Mouse (Mus musculus) cerebellum, adult 2 months (tissue): ENCODE measurements at regions not wholly inside any gene's neighbourhood (a gene's known extent, or its start where the extent isn't known, plus 50 kb on each side); places are given as distances from the start of the nearest gene placed in this dataset.

Experiments
- DNase-seq, 2 experiments: peaks; one replicate each; pipeline ENCODE4 v3.0.0; 2021
- H3K27ac ChIP-seq: fragments of 200-500 bp; 2 replicates; pipeline ENCODE4 v1.5.1; 2012; ENCODE audit warnings: low read length, control low read depth, inconsistent platforms; ENCODE audit not compliant: insufficient read depth
- H3K27me3 ChIP-seq: fragments of 200-500 bp; 2 replicates; pipeline ENCODE4 v1.6.1; 2012; ENCODE audit warnings: inconsistent platforms, mild to moderate bottlenecking, low read length, moderate library complexity; ENCODE audit not compliant: control insufficient read depth, insufficient read depth
- H3K4me1 ChIP-seq: fragments of 200-500 bp; 2 replicates; pipeline ENCODE4 v1.6.1; 2011; ENCODE audit warnings: low read length; ENCODE audit not compliant: control insufficient read depth, insufficient read depth
- H3K4me3 ChIP-seq: fragments of 200-500 bp; replicated peaks from 2 replicates; pipeline ENCODE3; 2011; ENCODE audit warnings: mild to moderate bottlenecking, low read depth, low read length, control low read depth; ENCODE audit not compliant: insufficient read depth
- CTCF ChIP-seq: fragments of 200-500 bp; IDR thresholded peaks from 2 replicates; pipeline ENCODE4 v1.5.1; 2011; ENCODE audit warnings: low read depth, mild to moderate bottlenecking, control low read depth, low read length, moderate library complexity, borderline replicate concordance; ENCODE audit not compliant: insufficient read depth
- POLR2A ChIP-seq: fragments of 200-500 bp; IDR thresholded peaks from 2 replicates; pipeline ENCODE4 v1.6.1; 2011; ENCODE audit warnings: low read length, control low read depth, borderline replicate concordance; ENCODE audit not compliant: insufficient read depth
- WGBS: fragments of 180-500 bp; shearing (Covaris S2); methylation state at CpG from one replicate; pipeline ENCODE4 v1.1.7; 2018; 5-methylcytosine and 5-hydroxymethylcytosine counted together

DNA sequence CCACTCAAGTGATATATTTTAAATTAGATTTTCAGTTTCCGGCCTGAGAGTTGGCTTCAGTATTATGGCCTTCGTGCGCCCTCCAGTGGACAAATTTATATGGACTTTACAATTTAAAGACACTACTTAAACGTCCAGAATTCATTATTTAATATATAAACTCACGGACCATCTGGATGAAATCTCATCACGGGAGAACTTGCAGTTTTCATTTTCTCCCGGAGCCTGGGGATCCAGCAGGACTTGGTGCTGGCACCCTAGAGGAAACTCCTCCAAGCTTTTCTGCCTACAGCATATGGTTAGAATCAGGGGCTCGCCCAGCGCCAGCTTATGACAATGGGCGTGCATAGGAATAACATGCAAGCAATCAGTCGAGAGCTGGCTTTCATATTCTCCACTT is 152.0 kb downstream of the Alx1 start:
- WGBS = 7% methylated on average over 11 of the region's 11 CpGs
- Histone ChIP-seq H3K4me1 (no peaks in the 10 kb centered on the region), H3K27me3 (no peaks in the 10 kb centered on the region), H3K4me3 (no peak overlapping the region), H3K27ac (no peak overlapping the region)
- TF ChIP-seq CTCF (peak; percentile 19; the same call in 1 of the 2 replicates), POLR2A (no peak)
- DNase-seq = peak; percentile 5 to 11

DNA sequence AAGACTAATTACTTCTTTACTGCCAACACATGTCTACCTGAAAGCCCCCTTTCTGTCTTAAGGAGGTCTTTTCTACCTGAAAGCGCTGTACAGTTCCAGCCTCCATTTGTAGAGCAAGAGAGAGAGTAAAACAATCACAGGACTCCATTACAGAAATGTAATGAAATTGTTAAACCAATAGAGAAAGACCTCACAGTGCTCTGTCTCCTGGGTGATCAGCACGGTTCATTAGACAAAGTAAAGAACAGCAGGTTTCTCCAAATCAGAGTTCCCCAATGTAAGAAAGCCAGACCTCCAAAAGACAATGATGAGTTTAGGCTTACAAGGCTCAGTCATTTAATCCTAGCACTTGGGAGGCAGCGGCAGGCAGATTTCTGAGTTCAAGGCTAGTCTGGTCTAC is 153.1 kb downstream of the Alx1 start:
- DNase-seq = no peak
- TF ChIP-seq CTCF (no peak), POLR2A (no peak)
- no peaks in the 10 kb centered on the region for H3K4me1 ChIP-seq
- 52% methylated on average over 3 of the region's 3 CpGs for WGBS
- no peaks in the 10 kb centered on the region for H3K27me3 ChIP-seq
- no peak overlapping the region for H3K4me3 ChIP-seq
- H3K27ac ChIP-seq = no peak overlapping the region

DNA sequence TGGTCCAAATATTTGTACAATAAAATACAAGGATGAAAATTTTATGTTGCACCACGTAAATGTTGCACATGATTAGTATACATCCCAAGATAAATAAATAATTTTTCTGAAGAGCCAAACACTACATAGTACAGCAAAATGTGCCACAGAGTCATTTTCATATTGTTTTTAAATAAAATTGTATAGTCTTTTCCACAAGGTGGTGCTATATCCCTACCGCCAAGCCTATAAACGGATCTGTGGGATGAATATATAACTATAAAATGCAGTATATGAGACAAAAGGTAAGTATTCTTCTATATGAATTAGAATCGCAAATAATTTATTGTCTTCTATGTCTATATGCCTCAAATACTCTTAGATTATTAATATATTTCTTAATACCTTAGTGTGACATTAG is 163.1 kb downstream of the Alx1 start:
- TF ChIP-seq CTCF (no peak), POLR2A (no peak)
- DNase-seq = no peak
- H3K27me3 ChIP-seq = no peaks in the 10 kb centered on the region
- H3K4me1 ChIP-seq = no peaks in the 10 kb centered on the region
- no peak overlapping the region for H3K4me3 ChIP-seq
- H3K27ac ChIP-seq = no peak overlapping the region
- 23% methylated on average over 4 of the region's 4 CpGs for WGBS

DNA sequence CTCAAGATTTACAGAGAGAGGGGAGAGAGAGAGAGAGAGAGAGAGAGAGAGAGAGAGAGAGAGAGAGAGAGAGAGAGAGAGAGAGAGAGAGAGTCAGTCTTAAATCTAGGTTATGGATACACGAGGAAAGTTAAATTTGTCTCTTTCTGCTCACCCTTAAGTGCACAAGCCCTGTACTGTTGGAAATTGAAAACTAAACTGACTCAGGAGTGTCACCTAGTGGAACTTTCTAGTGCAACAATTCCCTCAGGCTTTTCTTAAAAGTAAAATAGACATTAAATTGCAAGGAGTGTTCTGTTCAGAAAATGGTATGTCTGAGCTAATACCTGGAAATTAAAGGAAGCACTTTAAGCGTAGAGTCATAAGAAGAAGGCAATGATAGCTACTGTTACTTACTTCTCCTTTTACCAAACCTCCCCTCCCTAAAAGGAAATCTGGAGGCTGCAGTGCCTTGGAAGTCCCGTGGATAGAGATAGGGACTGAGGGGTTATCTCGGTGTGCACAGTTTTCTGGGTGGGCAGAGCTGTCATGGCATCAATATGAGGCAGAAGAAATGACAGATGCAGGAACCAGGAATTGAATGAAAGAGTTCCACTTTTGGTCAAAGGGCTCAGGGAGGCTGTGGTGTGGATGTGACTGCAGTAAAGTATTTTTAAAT is 193.3 kb downstream of the Alx1 start:
- Histone ChIP-seq H3K4me1 (no peaks in the 10 kb centered on the region), H3K27ac (no peak overlapping the region), H3K4me3 (no peak overlapping the region), H3K27me3 (no peaks in the 10 kb centered on the region)
- WGBS = 50% methylated on average over 4 of the region's 4 CpGs
- TF ChIP-seq POLR2A = no peak
- no peak; the same call in 1 of the 2 replicates for TF ChIP-seq CTCF
- no peak for DNase-seq

DNA sequence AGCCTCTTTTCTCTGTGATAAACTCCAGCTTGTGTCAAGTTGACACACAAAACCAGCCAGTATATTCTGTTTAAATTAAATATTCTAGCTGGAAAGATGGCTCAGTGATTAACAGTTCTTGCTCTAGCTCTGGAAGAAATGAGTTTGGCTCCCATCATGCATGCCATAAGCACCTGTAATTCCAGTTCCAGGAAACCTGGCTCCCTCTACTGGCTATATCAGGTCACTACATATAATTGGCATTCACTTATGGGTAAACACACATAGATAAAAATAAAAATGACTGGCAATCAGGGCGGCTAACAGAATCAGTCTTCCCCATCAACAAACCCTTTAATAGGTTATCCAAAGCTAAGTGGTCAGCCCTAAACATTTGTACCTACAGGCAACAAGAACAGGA is 194.2 kb downstream of the Alx1 start:
- WGBS = 55% methylated on average over 1 of the region's 1 CpGs
- no peak overlapping the region for H3K4me3 ChIP-seq
- no peak for TF ChIP-seq CTCF
- TF ChIP-seq POLR2A = no peak
- H3K4me1 ChIP-seq = no peaks in the 10 kb centered on the region
- DNase-seq = no peak
- no peak overlapping the region for H3K27ac ChIP-seq
- H3K27me3 ChIP-seq = no peaks in the 10 kb centered on the region

DNA sequence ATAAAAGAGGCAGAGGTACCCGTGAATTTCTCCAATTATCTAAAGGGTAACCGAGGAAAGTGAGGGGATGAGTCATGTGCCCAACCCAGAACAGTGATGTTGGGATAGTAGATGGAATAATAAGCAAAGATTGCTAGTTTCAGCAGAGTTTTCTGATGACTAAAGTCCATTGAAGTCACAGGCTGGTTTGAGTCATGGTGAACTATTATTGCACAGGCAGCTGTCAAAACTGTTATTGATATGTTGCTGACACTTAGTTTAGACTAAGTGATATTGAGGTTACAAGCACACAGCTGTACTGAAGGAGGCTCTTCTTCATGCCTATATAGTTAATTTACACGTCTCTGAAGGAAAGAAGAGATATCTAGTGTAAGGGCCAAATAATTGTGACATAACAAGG is 200.4 kb downstream of the Alx1 start:
- no peak overlapping the region for H3K4me3 ChIP-seq
- WGBS = 76% methylated on average over 3 of the region's 3 CpGs
- no peaks in the 10 kb centered on the region for H3K27me3 ChIP-seq
- DNase-seq = no peak
- H3K27ac ChIP-seq = no peak overlapping the region
- TF ChIP-seq POLR2A (no peak), CTCF (no peak)
- H3K4me1 ChIP-seq = no peaks in the 10 kb centered on the region

DNA sequence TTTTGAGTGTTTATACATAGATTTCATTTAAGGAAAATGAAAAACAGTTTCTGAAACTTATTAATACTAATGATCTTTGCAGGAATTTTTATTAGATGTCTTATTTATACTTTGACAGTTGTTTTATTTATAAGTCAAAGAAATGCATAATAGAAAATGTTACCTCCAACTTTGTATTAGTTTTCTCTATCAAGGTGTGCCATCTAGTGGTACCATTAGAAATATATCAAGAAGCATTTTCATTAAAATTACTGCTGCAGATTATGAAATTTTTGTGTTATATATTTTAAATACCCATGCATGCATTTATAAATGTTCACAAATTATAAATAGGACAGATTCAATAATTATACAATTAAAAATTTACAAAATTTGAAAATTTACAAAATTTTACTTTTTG is 206.6 kb downstream of the Alx1 start:
- Histone ChIP-seq H3K4me1 (no peaks in the 10 kb centered on the region), H3K4me3 (no peak overlapping the region), H3K27me3 (no peaks in the 10 kb centered on the region), H3K27ac (no peak overlapping the region)
- no peak for TF ChIP-seq POLR2A
- TF ChIP-seq CTCF = no peak
- DNase-seq = no peak

DNA sequence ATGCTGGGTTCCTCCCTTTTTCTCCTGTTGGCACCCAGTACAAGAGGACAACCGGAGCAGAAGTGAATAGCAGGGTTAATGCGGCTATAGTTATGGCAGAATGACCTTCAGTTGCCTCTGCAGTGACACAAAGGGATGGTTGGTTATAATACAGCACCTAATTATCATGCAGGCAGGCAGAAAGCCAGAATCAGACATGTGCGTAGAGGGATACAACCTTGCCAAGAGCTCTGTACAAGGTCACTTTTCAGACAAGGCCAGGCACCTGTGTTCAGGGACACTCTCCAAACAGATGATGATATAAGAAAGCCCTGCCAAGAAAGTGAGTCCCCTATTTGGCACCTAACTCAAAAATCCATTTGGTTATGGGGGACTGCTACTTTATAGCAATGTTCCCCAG is 228.6 kb downstream of the Alx1 start:
- H3K27ac ChIP-seq = no peak overlapping the region
- TF ChIP-seq CTCF = no peak
- TF ChIP-seq POLR2A = no peak
- H3K4me3 ChIP-seq = no peak overlapping the region
- WGBS = 12% methylated on average over 3 of the region's 3 CpGs
- H3K4me1 ChIP-seq = no peaks in the 10 kb centered on the region
- H3K27me3 ChIP-seq = no peaks in the 10 kb centered on the region
- DNase-seq = peak in 1 of 2 experiments; percentile 2

DNA sequence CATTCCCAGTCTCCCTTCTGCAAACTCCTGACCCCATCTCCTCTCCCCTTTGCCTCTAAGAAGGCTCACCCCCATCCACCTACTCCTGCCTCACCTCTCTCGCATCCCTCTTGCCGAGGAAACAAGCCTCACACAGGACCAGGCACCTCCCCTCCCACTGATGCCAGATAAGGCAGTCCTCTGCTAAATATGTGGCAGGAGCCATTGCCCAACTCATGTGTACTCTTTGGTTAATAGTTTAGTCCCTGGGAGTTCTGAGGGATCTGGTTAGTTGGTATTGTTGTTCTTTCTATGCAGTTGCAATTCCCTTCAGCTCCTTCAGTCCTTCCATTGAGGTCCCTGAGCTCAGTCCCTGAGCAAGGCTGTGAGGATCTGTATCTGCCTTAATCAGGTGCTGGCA is 250.8 kb downstream of the Alx1 start:
- 83% methylated on average over 2 of the region's 2 CpGs for WGBS
- H3K27me3 ChIP-seq = no peaks in the 10 kb centered on the region
- no peak overlapping the region for H3K27ac ChIP-seq
- no peak for TF ChIP-seq POLR2A
- no peak for TF ChIP-seq CTCF
- H3K4me3 ChIP-seq = no peak overlapping the region
- H3K4me1 ChIP-seq = no peaks in the 10 kb centered on the region
- DNase-seq = no peak
